Mouse (Mus musculus) G1E (cell line): ENCODE data around the gene Ntng1.

ENCODE experiments used
- CTCF ChIP-seq: IDR thresholded peaks from 2 replicates; pipeline ENCODE4 v1.5.1; 2012; ENCODE audit warnings: low read depth, low read length, inconsistent platforms, mixed read lengths
- GATA1 ChIP-seq: IDR thresholded peaks from 2 replicates; pipeline ENCODE4 v1.6.1; 2012; ENCODE audit warnings: borderline replicate concordance, low read length, inconsistent platforms, mixed read lengths

- TF ChIP-seq CTCF (no peak), GATA1 (no peak)
Observed at GRCm38 (mm10) chr3:110133150-110133549, 10.7 kb downstream of the Ntng1 start.
